Mouse (Mus musculus) duodenum, adult 2 months (tissue): ENCODE measurements around the gene Aunip. TPM values are rescaled to one million over a fixed set of nuclear protein-coding genes. Genes with fewer than 3 reads are reported as not detected.

Experiments used
- polyA plus RNA-seq: library from polyadenylated mRNA; depleted of rRNA; stranded (reverse); fragments of >200 nt; gene quantifications from 2 replicates; pipeline ENCODE4 v1.2.3, GENCODE M21; 2012; ENCODE audit warnings: low replicate concordance; rRNA removed

Aunip gene
- 0.28 and 0.47 TPM in 2 replicates for polyA plus RNA-seq

GRCm38 (mm10) chr4:134510845-134511411 is at the start of gene Aunip:
Gene Aunip, plus strand, starts transcription at chr4:134510999.

GRCm38 (mm10) chr4:134468215-134468575 is 42.6 kb upstream of the Aunip start, which contains the start of gene Stmn1:
Gene Stmn1, plus strand, starts transcription at chr4:134468320.

GRCm38 (mm10) chr4:134496595-134497210 is 14.1 kb upstream of the Aunip start, which contains the start of gene Paqr7:
Gene Paqr7, plus strand, starts transcription at chr4:134496697.

GRCm38 (mm10) chr4:134534932-134535786 is 24.4 kb downstream of the Aunip start, which contains the start of gene Mtfr1l:
Gene Mtfr1l, minus strand, starts transcription at chr4:134535387.

GRCm38 (mm10) chr4:134551494-134552316 is 40.9 kb downstream of the Aunip start, which contains the start of gene Selenon:
Gene Selenon, minus strand, starts transcription at chr4:134552166.

Other genes starting within 250 kb of the Aunip start
- gene Pdik1l, start 223.1 kb upstream of the Aunip start, polyA plus RNA-seq, result 1.0 and 1.3 TPM in 2 replicates
- gene Trim63, start 195.9 kb upstream of the Aunip start, polyA plus RNA-seq, result 0.14 and 0.34 TPM in 2 replicates
- gene Slc30a2, start 167.8 kb upstream of the Aunip start, polyA plus RNA-seq, result 25.2 and 83.4 TPM in 2 replicates
- gene Extl1, start 127.1 kb upstream of the Aunip start, polyA plus RNA-seq, result 0.88 and 2.1 TPM in 2 replicates
- 30.2 and 36.9 TPM in 2 replicates for gene Pafah2, start 114.7 kb upstream of the Aunip start, polyA plus RNA-seq
- 7.6 and 10.1 TPM in 2 replicates for gene Stmn1, start 42.7 kb upstream of the Aunip start, polyA plus RNA-seq
- 63.7 and 135 TPM in 2 replicates for gene Paqr7, start 14.3 kb upstream of the Aunip start, polyA plus RNA-seq
- gene Mtfr1l, start 24.4 kb downstream of the Aunip start, polyA plus RNA-seq, result 40.9 and 41.6 TPM in 2 replicates
- gene Selenon, start 41.2 kb downstream of the Aunip start, polyA plus RNA-seq, result 4.5 and 6.4 TPM in 2 replicates
- 2.8 and 4.2 TPM in 2 replicates for gene Man1c1, start 193.3 kb downstream of the Aunip start, polyA plus RNA-seq